Mouse (Mus musculus): Measurements from ENCODE around the gene Il25.

Il25 gene

GRCm38 (mm10) chr14:54932645-54933150 is at the start of gene Il25:
Il25 (plus strand) TSS chr14:54932695.
- no peak for DNase-seq (ENCODE audit: low spot score)

- peak; percentile 83 for DNase-seq (ENCODE audit: low spot score)
These were observed 49.1 kb upstream of the Il25 start, which contains the start of the genes Bcl2l2 and Gm20521 for GRCm38 (mm10) chr14:54883154-54884021. Bcl2l2 (plus strand) TSS chr14:54883377. Gm20521 (plus strand) TSS chr14:54883441.

GRCm38 (mm10) chr14:54884022-54884712 is 48.3 kb upstream of the Il25 start:
- DNase-seq (ENCODE audit: low spot score) = no peak

- DNase-seq (ENCODE audit: low spot score) = peak; percentile 55
These were observed 47.2 kb upstream of the Il25 start for GRCm38 (mm10) chr14:54885309-54885708.

- no peak for DNase-seq (ENCODE audit: low spot score)
These were observed 40.3 kb upstream of the Il25 start, which contains the start of gene Pabpn1 for GRCm38 (mm10) chr14:54892200-54892599. Pabpn1 (plus strand) TSS chr14:54892500.

GRCm38 (mm10) chr14:54893651-54894181 is 38.8 kb upstream of the Il25 start:
- peak; percentile 99 for DNase-seq (ENCODE audit: low spot score)

GRCm38 (mm10) chr14:54894296-54895151 is 38.0 kb upstream of the Il25 start:
- peak; percentile 83 for DNase-seq (ENCODE audit: low spot score)

- DNase-seq (ENCODE audit: low spot score) = peak; percentile 82
These were observed 35.0 kb upstream of the Il25 start for GRCm38 (mm10) chr14:54897445-54897844.

GRCm38 (mm10) chr14:54900383-54900782 is 32.1 kb upstream of the Il25 start:
- peak; percentile 67 for DNase-seq (ENCODE audit: low spot score)

- DNase-seq (ENCODE audit: low spot score) = no peak
These were observed 28.9 kb upstream of the Il25 start for GRCm38 (mm10) chr14:54903641-54904040.

GRCm38 (mm10) chr14:54908682-54909081 is 23.8 kb upstream of the Il25 start:
- DNase-seq (ENCODE audit: low spot score) = no peak

GRCm38 (mm10) chr14:54912109-54912850 is 20.2 kb upstream of the Il25 start:
- DNase-seq (ENCODE audit: low spot score) = peak; percentile 41

GRCm38 (mm10) chr14:54912886-54913285 is 19.6 kb upstream of the Il25 start, which contains the start of gene Slc22a17:
Slc22a17 (minus strand) TSS chr14:54913132.
- peak; percentile 72 for DNase-seq (ENCODE audit: low spot score)

- DNase-seq (ENCODE audit: low spot score) = no peak
These were observed 19.2 kb upstream of the Il25 start for GRCm38 (mm10) chr14:54913343-54913742.

GRCm38 (mm10) chr14:54920076-54920685 is 12.3 kb upstream of the Il25 start:
- DNase-seq (ENCODE audit: low spot score) = no peak

- peak; percentile 47 for DNase-seq (ENCODE audit: low spot score)
These were observed 7.7 kb upstream of the Il25 start for GRCm38 (mm10) chr14:54924641-54925348.

- DNase-seq (ENCODE audit: low spot score) = peak; percentile 47
These were observed 6.8 kb upstream of the Il25 start, which contains the start of gene Efs for GRCm38 (mm10) chr14:54925349-54926342. Efs (minus strand) TSS chr14:54926126.
